Mouse (Mus musculus) bone marrow, adult 2 months (tissue): Measurements from ENCODE around the gene Gm42878.

Source experiments
- CTCF ChIP-seq: fragments of 200-500 bp; IDR thresholded peaks from 2 replicates; pipeline ENCODE4 v1.5.1; 2011; ENCODE audit warnings: low read length, control low read depth; ENCODE audit not compliant: control insufficient read depth, insufficient read depth
- POLR2A ChIP-seq: fragments of 200-500 bp; IDR thresholded peaks from 2 replicates; pipeline ENCODE4 v1.6.1; 2011; ENCODE audit warnings: low read depth, mild to moderate bottlenecking, control low read depth, low read length, borderline replicate concordance; ENCODE audit not compliant: control insufficient read depth

DNA sequence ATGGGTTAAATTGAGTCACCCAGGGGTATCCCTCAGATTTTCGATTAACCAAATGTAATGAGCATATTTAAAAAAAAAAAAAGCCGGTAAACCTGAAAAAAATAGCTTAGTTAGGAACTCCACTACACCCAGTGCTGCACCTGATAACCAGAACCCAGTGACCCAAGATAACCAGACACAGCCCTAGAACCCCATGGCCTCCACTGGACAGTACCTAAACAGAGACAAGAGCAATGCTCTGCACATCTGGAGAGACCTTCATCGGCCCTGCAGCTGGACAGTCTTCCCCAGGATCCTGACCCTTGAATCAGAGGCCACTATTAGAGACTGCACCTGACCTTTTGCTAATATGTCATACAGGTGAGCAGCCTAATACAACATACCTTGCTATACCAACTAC, 1.8 kb upstream of the Gm42878 start:
- TF ChIP-seq POLR2A: no peak
- no peak for TF ChIP-seq CTCF
